Mouse (Mus musculus): ENCODE results near the gene Scarb2. TPM values are rescaled to one million over a fixed set of nuclear protein-coding genes. Genes with fewer than 3 reads are reported as not detected.

Scarb2 gene
- total RNA-seq (2021) (10 to 100 TPM; 76.7 to 85.9 TPM), polyA plus RNA-seq (2012; rRNA removed) (38.5 and 74.6 TPM in 2 replicates)
- long read RNA-seq, full-length matches to known transcripts: 33 of 37 reads
- long read RNA-seq, partial matches to known transcripts: 0 of 37 reads
- long read RNA-seq, other reads (novel, unspliced or antisense): 4 of 37 reads

GRCm38 (mm10) chr5:92506733-92507132, at the start of gene Scarb2:
TSS of gene Scarb2 (minus strand) at chr5:92506833.
- peaks cover 4% of the 10 kb centered on the region for H3K79me2 ChIP-seq (replicated peaks; ENCODE audit: control insufficient read depth, insufficient read depth, low read length)
- no peak for TF ChIP-seq EP300 (IDR thresholded peaks at IDR 0.05; ENCODE audit: insufficient read depth, low read depth, low read length)
- TF ChIP-seq CTCF (IDR thresholded peaks at IDR 0.05): no peak
- no peak for TF ChIP-seq POLR2A (IDR thresholded peaks at IDR 0.05; ENCODE audit: insufficient read depth, low read depth, low read length)
- peak within 1 kb of the TSS; percentile 100 for H3K27ac ChIP-seq
- H3K27me3 ChIP-seq (ENCODE audit: control insufficient read depth, insufficient read depth, low read length): no peaks in the 10 kb centered on the region
- intact Hi-C loops (cut with DNase I): loop anchor here (5.0 to 10.0 kb wide), 3 partner anchors 151 to 758 kb away; partner anchors contain the start of genes Ccng2 and Rchy1
- peak within 1 kb of the TSS; percentile 68 for H3K4me3 ChIP-seq
- peaks cover 12% of the 10 kb centered on the region for H3K4me1 ChIP-seq (ENCODE audit: control insufficient read depth, insufficient read depth, low read length)
- peaks cover 6% of the 10 kb centered on the region for H3K36me3 ChIP-seq (ENCODE audit: control insufficient read depth, insufficient read depth, low read length)
- peak within 1 kb of the TSS; percentile 66 for H3K9ac ChIP-seq (ENCODE audit: low read depth, low read length)
- DNase-seq: no peak

- no peak for TF ChIP-seq EP300 (IDR thresholded peaks at IDR 0.05; ENCODE audit: insufficient read depth, low read depth, low read length)
- TF ChIP-seq POLR2A (IDR thresholded peaks at IDR 0.05; ENCODE audit: insufficient read depth, low read depth, low read length): no peak
- H3K27me3 ChIP-seq (ENCODE audit: control insufficient read depth, insufficient read depth, low read length): no peaks in the 10 kb centered on the region
- H3K4me1 ChIP-seq (ENCODE audit: control insufficient read depth, insufficient read depth, low read length): no peaks in the 10 kb centered on the region; the same call in 1 of the 2 replicates
- intact Hi-C loops (cut with DNase I): no loop called here
- no peak overlapping the region for H3K27ac ChIP-seq
- H3K9ac ChIP-seq (ENCODE audit: low read depth, low read length): no peak overlapping the region
- no peak for DNase-seq
- H3K36me3 ChIP-seq (ENCODE audit: control insufficient read depth, insufficient read depth, low read length): no peaks in the 10 kb centered on the region
- 100% methylated on average over 1 of the region's 1 CpGs for WGBS
- no peak overlapping the region for H3K4me3 ChIP-seq
- no peaks in the 10 kb centered on the region for H3K79me2 ChIP-seq (replicated peaks; ENCODE audit: control insufficient read depth, insufficient read depth, low read length)
These were observed 49.3 kb upstream of the Scarb2 start for GRCm38 (mm10) chr5:92555905-92556304.

- no peak within 1 kb of the TSS for H3K27ac ChIP-seq
- no peaks in the 10 kb centered on the region for H3K36me3 ChIP-seq (ENCODE audit: control insufficient read depth, insufficient read depth, low read length)
- intact Hi-C loops (cut with DNase I): no loop called here
- WGBS: 76% methylated on average over 16 of the region's 16 CpGs
- no peak within 1 kb of the TSS for H3K4me3 ChIP-seq
- DNase-seq: no peak
- H3K9ac ChIP-seq (ENCODE audit: low read depth, low read length): no peak within 1 kb of the TSS
- no peaks in the 10 kb centered on the region for H3K27me3 ChIP-seq (ENCODE audit: control insufficient read depth, insufficient read depth, low read length)
- no peaks in the 10 kb centered on the region; the same call in 1 of the 2 replicates for H3K4me1 ChIP-seq (ENCODE audit: control insufficient read depth, insufficient read depth, low read length)
- TF ChIP-seq EP300 (IDR thresholded peaks at IDR 0.05; ENCODE audit: insufficient read depth, low read depth, low read length): no peak
- no peak for TF ChIP-seq CTCF (IDR thresholded peaks at IDR 0.05)
- no peak for TF ChIP-seq POLR2A (IDR thresholded peaks at IDR 0.05; ENCODE audit: insufficient read depth, low read depth, low read length)
- H3K79me2 ChIP-seq (replicated peaks; ENCODE audit: control insufficient read depth, insufficient read depth, low read length): no peaks in the 10 kb centered on the region
These were observed 48.4 kb upstream of the Scarb2 start, which contains the start of gene Fam47e for GRCm38 (mm10) chr5:92554891-92555511. TSS of gene Fam47e (plus strand) at chr5:92555069.

- TF ChIP-seq CTCF (IDR thresholded peaks at IDR 0.05): no peak
- TF ChIP-seq POLR2A (IDR thresholded peaks at IDR 0.05; ENCODE audit: insufficient read depth, low read depth, low read length): no peak
- no peak for TF ChIP-seq EP300 (IDR thresholded peaks at IDR 0.05; ENCODE audit: insufficient read depth, low read depth, low read length)
- Histone ChIP-seq H3K36me3 (ENCODE audit: control insufficient read depth, insufficient read depth, low read length) (no peaks in the 10 kb centered on the region), H3K79me2 (replicated peaks; ENCODE audit: control insufficient read depth, insufficient read depth, low read length) (no peaks in the 10 kb centered on the region), H3K27ac (no peak overlapping the region), H3K27me3 (ENCODE audit: control insufficient read depth, insufficient read depth, low read length) (no peaks in the 10 kb centered on the region), H3K4me1 (ENCODE audit: control insufficient read depth, insufficient read depth, low read length) (no peaks in the 10 kb centered on the region), H3K9ac (ENCODE audit: low read depth, low read length) (no peak overlapping the region), H3K4me3 (no peak overlapping the region)
- DNase-seq: no peak
- 71% methylated on average over 4 of the region's 4 CpGs for WGBS
- intact Hi-C loops (cut with DNase I): no loop called here
These were observed 47.8 kb upstream of the Scarb2 start for GRCm38 (mm10) chr5:92554443-92554842.

GRCm38 (mm10) chr5:92553939-92554338, 47.3 kb upstream of the Scarb2 start:
- WGBS: 70% methylated on average over 3 of the region's 3 CpGs
- no peaks in the 10 kb centered on the region for H3K36me3 ChIP-seq (ENCODE audit: control insufficient read depth, insufficient read depth, low read length)
- no peak for TF ChIP-seq POLR2A (IDR thresholded peaks at IDR 0.05; ENCODE audit: insufficient read depth, low read depth, low read length)
- peak; percentile 45 for TF ChIP-seq CTCF (IDR thresholded peaks at IDR 0.05)
- no peaks in the 10 kb centered on the region for H3K79me2 ChIP-seq (replicated peaks; ENCODE audit: control insufficient read depth, insufficient read depth, low read length)
- no peak overlapping the region for H3K9ac ChIP-seq (ENCODE audit: low read depth, low read length)
- intact Hi-C loops (cut with DNase I): no loop called here
- DNase-seq: no peak
- H3K27ac ChIP-seq: no peak overlapping the region
- no peaks in the 10 kb centered on the region for H3K27me3 ChIP-seq (ENCODE audit: control insufficient read depth, insufficient read depth, low read length)
- H3K4me1 ChIP-seq (ENCODE audit: control insufficient read depth, insufficient read depth, low read length): no peaks in the 10 kb centered on the region
- no peak overlapping the region for H3K4me3 ChIP-seq

- intact Hi-C loops (cut with DNase I): no loop called here
- DNase-seq: no peak
- H3K27me3 ChIP-seq (ENCODE audit: control insufficient read depth, insufficient read depth, low read length): no peaks in the 10 kb centered on the region
- no peak overlapping the region for H3K27ac ChIP-seq
- H3K9ac ChIP-seq (ENCODE audit: low read depth, low read length): no peak overlapping the region
- H3K36me3 ChIP-seq (ENCODE audit: control insufficient read depth, insufficient read depth, low read length): no peaks in the 10 kb centered on the region
- TF ChIP-seq POLR2A (IDR thresholded peaks at IDR 0.05; ENCODE audit: insufficient read depth, low read depth, low read length) (no peak), CTCF (IDR thresholded peaks at IDR 0.05) (no peak), EP300 (IDR thresholded peaks at IDR 0.05; ENCODE audit: insufficient read depth, low read depth, low read length) (no peak)
- H3K79me2 ChIP-seq (replicated peaks; ENCODE audit: control insufficient read depth, insufficient read depth, low read length): no peaks in the 10 kb centered on the region
- WGBS: 90% methylated on average over 2 of the region's 2 CpGs
- H3K4me3 ChIP-seq: no peak overlapping the region
- no peaks in the 10 kb centered on the region for H3K4me1 ChIP-seq (ENCODE audit: control insufficient read depth, insufficient read depth, low read length)
These were observed 46.0 kb upstream of the Scarb2 start for GRCm38 (mm10) chr5:92552611-92553010.
